Mouse (Mus musculus): ENCODE measurements around the gene Tmem144. TPM values are rescaled to one million over a fixed set of nuclear protein-coding genes. Genes with fewer than 3 reads are reported as not detected.

The Tmem144 gene
- 1.2 and 1.6 TPM in 2 replicates for polyA plus RNA-seq (2015; fragmentation: Nextera tagmentation; extraction: Ambion mirVana)

GRCm38 (mm10) chr3:79852654-79853166 lies at the start of gene Tmem144:
Gene Tmem144 (minus strand): TSS chr3:79852773.
- Histone ChIP-seq H3K9ac (no peak within 1 kb of the TSS), H3K4me2 (no peak within 1 kb of the TSS), H3K9me3 (no peaks in the 10 kb centered on the region), H3K4me1 (replicated peaks) (no peaks in the 10 kb centered on the region), H3K4me3 (no peak within 1 kb of the TSS), H3K27me3 (no peaks in the 10 kb centered on the region), H3K27ac (replicated peaks) (no peak within 1 kb of the TSS), H3K36me3 (no peaks in the 10 kb centered on the region)
- WGBS, result 63% methylated on average over 8 of the region's 8 CpGs
- no peak for ATAC-seq (ENCODE audit: low read depth)

DNA sequence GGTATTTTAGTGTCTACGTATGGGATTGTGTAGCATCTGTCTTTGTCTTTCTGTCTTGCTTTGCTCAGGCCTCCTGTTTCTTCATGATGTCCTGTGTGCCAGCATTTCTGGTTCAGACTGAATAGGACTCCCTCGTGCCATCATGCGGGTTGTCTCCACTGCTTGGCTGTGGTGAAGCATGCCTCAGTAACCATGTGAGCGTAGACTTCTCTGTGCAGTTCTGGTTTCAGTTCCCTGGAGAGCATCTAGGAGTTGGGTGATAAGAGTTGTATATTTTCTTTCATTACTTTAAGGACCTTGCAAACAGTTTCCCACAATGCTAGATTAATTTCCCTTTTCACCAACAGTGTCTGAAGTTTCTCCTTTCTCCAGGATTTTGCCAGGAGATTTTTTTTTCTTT lies 49.2 kb upstream of the Tmem144 start:
- ATAC-seq (ENCODE audit: low read depth), result no peak
- Histone ChIP-seq H3K4me3 (no peak overlapping the region), H3K4me2 (no peak overlapping the region), H3K4me1 (replicated peaks) (peaks cover 34% of the 10 kb centered on the region), H3K36me3 (no peaks in the 10 kb centered on the region), H3K27ac (replicated peaks) (no peak overlapping the region), H3K9ac (no peak overlapping the region), H3K9me3 (no peaks in the 10 kb centered on the region), H3K27me3 (no peaks in the 10 kb centered on the region)
- 92% methylated on average over 4 of the region's 4 CpGs for WGBS

DNA sequence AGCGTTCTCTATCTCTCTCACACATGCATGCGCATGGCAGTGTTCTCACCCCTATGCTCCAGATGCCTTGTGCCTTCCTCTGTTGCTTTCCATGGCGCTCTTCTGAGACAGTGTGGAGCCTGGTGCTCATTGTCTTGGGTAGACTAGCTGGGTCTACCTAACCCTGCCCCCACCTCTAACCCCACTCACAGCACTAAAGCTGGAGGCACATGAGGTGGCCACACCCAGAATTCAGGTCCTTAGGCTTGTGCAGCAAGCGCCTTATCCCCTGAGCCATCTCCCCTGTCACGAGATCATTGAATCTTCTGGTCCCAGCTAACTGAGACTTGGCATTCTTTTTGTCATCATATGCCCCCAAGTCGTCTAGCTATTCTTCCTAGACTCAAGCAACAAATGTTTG lies 48.7 kb upstream of the Tmem144 start:
- no peak overlapping the region for H3K27ac ChIP-seq (replicated peaks)
- WGBS, result 93% methylated on average over 6 of the region's 6 CpGs
- H3K9me3 ChIP-seq, result no peaks in the 10 kb centered on the region
- H3K4me3 ChIP-seq, result no peak overlapping the region
- no peak overlapping the region for H3K4me2 ChIP-seq
- no peaks in the 10 kb centered on the region for H3K36me3 ChIP-seq
- H3K9ac ChIP-seq, result no peak overlapping the region
- no peak for ATAC-seq (ENCODE audit: low read depth)
- H3K27me3 ChIP-seq, result no peaks in the 10 kb centered on the region
- peaks cover 34% of the 10 kb centered on the region for H3K4me1 ChIP-seq (replicated peaks)

DNA sequence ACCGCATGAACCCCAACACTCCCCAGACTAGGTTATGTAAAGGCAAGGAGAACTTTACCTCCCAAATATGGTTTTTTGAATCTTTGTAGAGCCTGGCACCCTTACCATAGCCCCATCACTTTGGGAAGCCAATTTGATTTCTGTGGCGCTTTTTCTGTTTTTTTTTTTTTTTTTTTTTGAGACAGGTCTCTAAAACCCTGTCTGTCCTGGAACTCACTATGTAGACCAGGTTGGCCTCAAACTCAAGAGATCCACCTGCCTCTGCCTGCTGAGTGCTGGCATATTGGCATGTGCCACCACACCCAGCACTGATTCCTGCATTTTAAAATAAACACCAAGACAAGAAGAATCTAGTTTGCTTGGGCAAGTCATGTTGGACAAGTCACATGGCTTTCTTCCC lies 47.9 kb upstream of the Tmem144 start:
- ATAC-seq (ENCODE audit: low read depth), result no peak
- H3K36me3 ChIP-seq, result no peaks in the 10 kb centered on the region
- no peak overlapping the region for H3K9ac ChIP-seq
- no peaks in the 10 kb centered on the region for H3K27me3 ChIP-seq
- H3K27ac ChIP-seq (replicated peaks), result no peak overlapping the region
- no peak overlapping the region for H3K4me2 ChIP-seq
- peaks cover 34% of the 10 kb centered on the region for H3K4me1 ChIP-seq (replicated peaks)
- WGBS, result 100% methylated on average over 2 of the region's 2 CpGs
- H3K9me3 ChIP-seq, result no peaks in the 10 kb centered on the region
- no peak overlapping the region for H3K4me3 ChIP-seq

DNA sequence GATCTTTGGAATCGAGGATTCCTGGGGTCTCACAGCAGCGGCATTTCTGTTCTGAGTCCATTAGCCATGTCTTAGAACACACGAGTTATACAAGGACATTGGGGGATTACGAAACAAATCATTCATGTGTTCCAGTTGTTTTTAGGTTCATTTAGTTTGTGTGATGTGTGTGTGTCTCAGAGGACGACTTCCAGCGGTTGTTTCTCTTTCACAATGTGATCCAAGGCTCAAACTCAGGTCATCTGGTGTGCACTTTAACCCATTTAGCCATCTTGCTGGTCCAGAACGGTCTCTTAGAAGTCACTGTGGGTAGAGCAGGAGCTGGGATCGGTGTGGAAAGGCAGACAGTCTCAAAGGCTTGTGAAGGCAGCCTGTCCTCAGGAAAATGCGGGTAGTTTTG lies 47.3 kb upstream of the Tmem144 start:
- H3K27me3 ChIP-seq, result no peaks in the 10 kb centered on the region
- 85% methylated on average over 9 of the region's 9 CpGs for WGBS
- ATAC-seq (ENCODE audit: low read depth), result no peak
- H3K9ac ChIP-seq, result no peak overlapping the region
- H3K36me3 ChIP-seq, result no peaks in the 10 kb centered on the region
- H3K9me3 ChIP-seq, result no peaks in the 10 kb centered on the region
- no peak overlapping the region for H3K4me3 ChIP-seq
- no peak overlapping the region for H3K27ac ChIP-seq (replicated peaks)
- no peak overlapping the region for H3K4me2 ChIP-seq
- H3K4me1 ChIP-seq (replicated peaks), result peaks cover 34% of the 10 kb centered on the region

DNA sequence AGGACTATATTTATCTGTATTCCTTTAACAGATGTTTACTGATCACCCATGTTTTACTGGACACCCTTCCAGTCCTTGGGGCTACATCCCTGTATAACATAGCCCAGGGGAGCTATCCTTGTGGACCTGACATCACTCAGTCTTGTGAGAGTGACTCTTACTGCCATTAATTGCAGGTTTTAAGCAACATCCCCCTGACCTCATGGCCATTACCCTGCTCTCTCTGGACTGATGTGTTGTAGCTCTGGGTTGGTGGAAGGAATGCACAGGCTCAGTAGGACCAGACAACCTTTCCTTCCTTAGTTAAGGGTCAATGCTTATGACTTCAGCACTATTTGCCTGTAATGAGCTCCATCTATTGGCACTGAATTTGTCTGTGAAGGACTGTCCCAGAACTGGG lies 45.9 kb upstream of the Tmem144 start:
- H3K36me3 ChIP-seq, result no peaks in the 10 kb centered on the region
- H3K27me3 ChIP-seq, result no peaks in the 10 kb centered on the region
- no peaks in the 10 kb centered on the region for H3K9me3 ChIP-seq
- no peak overlapping the region for H3K9ac ChIP-seq
- ATAC-seq (ENCODE audit: low read depth), result no peak
- no peak overlapping the region for H3K27ac ChIP-seq (replicated peaks)
- H3K4me1 ChIP-seq (replicated peaks), result peaks cover 22% of the 10 kb centered on the region
- H3K4me3 ChIP-seq, result no peak overlapping the region
- H3K4me2 ChIP-seq, result no peak overlapping the region

- Histone ChIP-seq H3K4me3 (no peak overlapping the region), H3K27ac (replicated peaks) (no peak overlapping the region), H3K36me3 (no peaks in the 10 kb centered on the region), H3K4me2 (no peak overlapping the region), H3K4me1 (replicated peaks) (peaks cover 17% of the 10 kb centered on the region), H3K27me3 (no peaks in the 10 kb centered on the region), H3K9me3 (no peaks in the 10 kb centered on the region), H3K9ac (no peak overlapping the region)
- 53% methylated on average over 13 of the region's 13 CpGs for WGBS
- 0 out of 2 replicates have a peak, but pooled peaks have one; percentile 15 for ATAC-seq (ENCODE audit: low read depth)
Measured at GRCm38 (mm10) chr3:79897534-79898370, 45.2 kb upstream of the Tmem144 start.

DNA sequence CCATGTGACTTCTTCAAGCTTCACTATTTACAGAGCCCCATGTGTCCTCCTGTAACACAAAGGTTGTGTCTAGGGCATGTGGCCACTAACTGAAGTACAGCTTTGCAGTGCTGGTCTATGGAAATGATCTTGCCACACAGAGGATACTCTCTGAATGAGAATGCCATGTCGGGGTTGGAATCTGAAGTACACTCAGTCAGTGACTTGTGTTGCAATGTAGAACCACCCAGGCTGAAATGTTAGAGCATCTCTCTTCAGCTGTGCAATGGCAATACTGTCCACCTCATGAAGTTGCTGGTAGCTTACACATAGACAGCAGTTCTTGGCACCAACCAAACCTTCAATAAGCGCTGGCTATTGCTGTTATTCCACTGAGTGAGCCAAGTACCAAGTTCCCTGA lies 35.4 kb upstream of the Tmem144 start:
- Histone ChIP-seq H3K9me3 (no peaks in the 10 kb centered on the region), H3K4me3 (no peak overlapping the region; the same call in 1 of the 2 replicates), H3K27me3 (no peaks in the 10 kb centered on the region), H3K9ac (no peak overlapping the region), H3K27ac (replicated peaks) (no peak overlapping the region), H3K36me3 (no peaks in the 10 kb centered on the region), H3K4me2 (peak overlapping the region; percentile 48), H3K4me1 (replicated peaks) (peaks cover 19% of the 10 kb centered on the region)
- no peak for ATAC-seq (ENCODE audit: low read depth)
- WGBS, result 86% methylated on average over 2 of the region's 2 CpGs

- no peaks in the 10 kb centered on the region for H3K9me3 ChIP-seq
- H3K36me3 ChIP-seq, result no peaks in the 10 kb centered on the region
- no peak overlapping the region for H3K27ac ChIP-seq (replicated peaks)
- H3K9ac ChIP-seq, result no peak overlapping the region
- peak overlapping the region; percentile 48 for H3K4me2 ChIP-seq
- H3K4me3 ChIP-seq, result peak overlapping the region; percentile 30
- H3K4me1 ChIP-seq (replicated peaks), result peaks cover 19% of the 10 kb centered on the region
- no peaks in the 10 kb centered on the region for H3K27me3 ChIP-seq
- no peak for ATAC-seq (ENCODE audit: low read depth)
- 61% methylated on average over 8 of the region's 8 CpGs for WGBS
Measured at GRCm38 (mm10) chr3:79887161-79887855, 34.7 kb upstream of the Tmem144 start.

GRCm38 (mm10) chr3:79886357-79887091 lies 34.0 kb upstream of the Tmem144 start:
- Histone ChIP-seq H3K27me3 (no peaks in the 10 kb centered on the region), H3K4me3 (peak overlapping the region; percentile 30), H3K36me3 (no peaks in the 10 kb centered on the region), H3K4me1 (replicated peaks) (peaks cover 19% of the 10 kb centered on the region), H3K9ac (peak overlapping the region; percentile 42), H3K27ac (replicated peaks) (peak overlapping the region; percentile 11), H3K4me2 (peak overlapping the region; percentile 48), H3K9me3 (no peaks in the 10 kb centered on the region)
- ATAC-seq (ENCODE audit: low read depth), result peak; percentile 61; the same call in 1 of the 2 replicates
- WGBS, result 86% methylated on average over 23 of the region's 23 CpGs

DNA sequence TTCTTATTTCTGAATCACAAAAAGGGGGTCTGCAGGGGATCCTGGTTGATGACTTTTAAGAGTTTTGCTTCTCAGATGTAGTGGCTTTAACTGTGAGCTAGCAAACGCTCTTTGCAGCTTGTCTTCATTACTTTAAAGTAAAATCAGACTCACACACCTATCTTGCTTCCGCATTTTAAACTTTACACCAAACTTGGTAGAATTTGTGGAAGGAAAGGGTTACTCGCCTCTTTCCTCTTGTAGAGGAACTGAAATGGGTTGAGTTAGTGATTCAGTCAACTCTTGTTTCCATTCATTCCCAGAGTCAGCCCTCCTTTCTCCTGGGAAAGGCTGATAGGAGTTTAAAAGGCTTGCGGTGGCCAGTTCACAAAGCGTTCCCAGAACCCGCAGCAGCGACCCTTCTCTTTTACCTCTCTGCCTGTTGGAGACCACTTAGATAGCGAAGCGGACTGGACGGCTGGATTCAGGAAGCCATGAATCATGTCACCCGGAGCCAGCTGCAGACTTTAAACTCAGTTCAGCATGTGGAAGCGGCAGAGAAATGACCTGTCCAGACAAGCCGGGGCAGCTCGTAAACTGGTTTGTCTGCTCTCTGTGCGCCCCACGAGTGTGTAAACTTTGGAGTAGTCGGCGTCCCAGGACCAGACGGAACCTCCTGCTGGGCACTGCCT lies 33.2 kb upstream of the Tmem144 start:
- 0 out of 2 replicates have a peak, but pooled peaks have one; percentile 25 for ATAC-seq (ENCODE audit: low read depth)
- Histone ChIP-seq H3K27ac (replicated peaks) (peak overlapping the region; percentile 11), H3K9ac (peak overlapping the region; percentile 42), H3K36me3 (no peaks in the 10 kb centered on the region), H3K9me3 (no peaks in the 10 kb centered on the region), H3K27me3 (no peaks in the 10 kb centered on the region), H3K4me3 (peak overlapping the region; percentile 30), H3K4me1 (replicated peaks) (peaks cover 19% of the 10 kb centered on the region), H3K4me2 (peak overlapping the region; percentile 48)
- WGBS, result 14% methylated on average over 19 of the region's 19 CpGs

Measured in neural tube, embryonic 13.5 days (tissue).